Mouse (Mus musculus): ENCODE data around the gene Gpr65.
A peak's percentile ranks its signal among the peaks of the same experiment; 100 is the strongest.
"Not testable (repeated sequence)": the region's sequence is repeated elsewhere in the genome, so short reads cannot be mapped to it uniquely, and the experiment has no call there.

Gpr65 gene

GRCm38 (mm10) chr12:98268441-98269369 lies at the start of gene Gpr65:
TSS of gene Gpr65 (plus strand) at chr12:98268635.
- peak; percentile 79 for DNase-seq (ENCODE audit: low read depth)

- no peak for DNase-seq (ENCODE audit: low read depth)
Observed at GRCm38 (mm10) chr12:98223286-98223685, 45.1 kb upstream of the Gpr65 start.

- DNase-seq (ENCODE audit: low read depth): no peak
Observed at GRCm38 (mm10) chr12:98227037-98227436, 41.4 kb upstream of the Gpr65 start.

- DNase-seq (ENCODE audit: low read depth): not testable (repeated sequence)
Observed at GRCm38 (mm10) chr12:98238478-98238877, 30.0 kb upstream of the Gpr65 start.

- DNase-seq (ENCODE audit: low read depth): no peak
Observed at GRCm38 (mm10) chr12:98244161-98244560, 24.3 kb upstream of the Gpr65 start.

GRCm38 (mm10) chr12:98244865-98245264 lies 23.6 kb upstream of the Gpr65 start:
- DNase-seq (ENCODE audit: low read depth): no peak

GRCm38 (mm10) chr12:98246835-98247234 lies 21.6 kb upstream of the Gpr65 start:
- peak; percentile 76 for DNase-seq (ENCODE audit: low read depth)

GRCm38 (mm10) chr12:98249671-98250070 lies 18.8 kb upstream of the Gpr65 start:
- DNase-seq (ENCODE audit: low read depth): no peak

GRCm38 (mm10) chr12:98250327-98250726 lies 18.1 kb upstream of the Gpr65 start:
- DNase-seq (ENCODE audit: low read depth): no peak

GRCm38 (mm10) chr12:98252417-98252816 lies 16.0 kb upstream of the Gpr65 start:
- no peak for DNase-seq (ENCODE audit: low read depth)

- DNase-seq (ENCODE audit: low read depth): no peak
Observed at GRCm38 (mm10) chr12:98255373-98255995, 13.0 kb upstream of the Gpr65 start.

- DNase-seq (ENCODE audit: low read depth): no peak
Observed at GRCm38 (mm10) chr12:98258371-98258844, 10.0 kb upstream of the Gpr65 start.

- DNase-seq (ENCODE audit: low read depth): peak; percentile 92
Observed at GRCm38 (mm10) chr12:98258845-98259517, 9.5 kb upstream of the Gpr65 start, which contains the start of gene Galc. TSS of gene Galc (minus strand) at chr12:98259459.

GRCm38 (mm10) chr12:98259518-98259852 lies 8.9 kb upstream of the Gpr65 start:
- no peak for DNase-seq (ENCODE audit: low read depth)

- no peak for DNase-seq (ENCODE audit: low read depth)
Observed at GRCm38 (mm10) chr12:98265697-98266096, 2.7 kb upstream of the Gpr65 start.

- peak; percentile 83 for DNase-seq (ENCODE audit: low read depth)
Observed at GRCm38 (mm10) chr12:98269791-98270745, 1.6 kb downstream of the Gpr65 start.

- peak; percentile 47 for DNase-seq (ENCODE audit: low read depth)
Observed at GRCm38 (mm10) chr12:98270810-98271566, 2.6 kb downstream of the Gpr65 start.

GRCm38 (mm10) chr12:98272433-98272832 lies 4.0 kb downstream of the Gpr65 start:
- DNase-seq (ENCODE audit: low read depth): no peak

- DNase-seq (ENCODE audit: low read depth): peak; percentile 79
Observed at GRCm38 (mm10) chr12:98280530-98280929, 12.1 kb downstream of the Gpr65 start.

- DNase-seq (ENCODE audit: low read depth): no peak
Observed at GRCm38 (mm10) chr12:98280996-98281395, 12.6 kb downstream of the Gpr65 start.

Data from naive thymus-derived CD4-positive, alpha-beta T cell, adult 2 months (primary cell).